Mouse (Mus musculus) mature B cell (primary cell): ENCODE results near the gene Unc5cl.

ENCODE experiments used
- in situ Hi-C: fragments of 300-500 bp; cut with MboI; formaldehyde crosslinking; loops from 2 replicates; pipeline ENCODE4 v1.14.3; 2019

Gene Unc5cl

GRCm38 (mm10) chr17:48454688-48455087, at the start of gene Unc5cl:
Gene Unc5cl, plus strand, starts transcription at chr17:48454901.
- in situ Hi-C loops: no loop called here

GRCm38 (mm10) chr17:48407154-48407553, 47.5 kb upstream of the Unc5cl start:
- in situ Hi-C loops: no loop called here

- in situ Hi-C loops: no loop called here
Observed at GRCm38 (mm10) chr17:48407910-48408525, 46.7 kb upstream of the Unc5cl start.

- in situ Hi-C loops: no loop called here
Observed at GRCm38 (mm10) chr17:48408526-48409291, 46.0 kb upstream of the Unc5cl start.

GRCm38 (mm10) chr17:48409380-48410298, 45.1 kb upstream of the Unc5cl start, which contains the start of the genes Nfya and Oard1:
Gene Nfya, minus strand, starts transcription at chr17:48409906.
Gene Oard1, plus strand, starts transcription at chr17:48410014.
- in situ Hi-C loops: no loop called here

- in situ Hi-C loops: no loop called here
Observed at GRCm38 (mm10) chr17:48410299-48410785, 44.4 kb upstream of the Unc5cl start.

GRCm38 (mm10) chr17:48411241-48411640, 43.5 kb upstream of the Unc5cl start:
- in situ Hi-C loops: no loop called here

GRCm38 (mm10) chr17:48416011-48416410, 38.7 kb upstream of the Unc5cl start:
- in situ Hi-C loops: loop anchor here (5.0 kb wide), 1 partner anchor 186 kb away; no protein-coding TSS in a partner anchor

GRCm38 (mm10) chr17:48416425-48417195, 38.1 kb upstream of the Unc5cl start:
- in situ Hi-C loops: loop anchor here (5.0 kb wide), 1 partner anchor 186 kb away; no protein-coding TSS in a partner anchor

GRCm38 (mm10) chr17:48417521-48417920, 37.2 kb upstream of the Unc5cl start:
- in situ Hi-C loops: loop anchor here (5.0 kb wide), 1 partner anchor 185 kb away; no protein-coding TSS in a partner anchor

GRCm38 (mm10) chr17:48418174-48418573, 36.5 kb upstream of the Unc5cl start:
- in situ Hi-C loops: loop anchor here (5.0 kb wide), 1 partner anchor 184 kb away; no protein-coding TSS in a partner anchor

GRCm38 (mm10) chr17:48418781-48419180, 35.9 kb upstream of the Unc5cl start:
- in situ Hi-C loops: loop anchor here (5.0 kb wide), 1 partner anchor 184 kb away; no protein-coding TSS in a partner anchor

GRCm38 (mm10) chr17:48419571-48419970, 35.1 kb upstream of the Unc5cl start:
- in situ Hi-C loops: loop anchor here (5.0 kb wide), 1 partner anchor 183 kb away; no protein-coding TSS in a partner anchor

GRCm38 (mm10) chr17:48424237-48424636, 30.5 kb upstream of the Unc5cl start:
- in situ Hi-C loops: no loop called here

- in situ Hi-C loops: no loop called here
Observed at GRCm38 (mm10) chr17:48425823-48426612, 28.7 kb upstream of the Unc5cl start.

- in situ Hi-C loops: no loop called here
Observed at GRCm38 (mm10) chr17:48426991-48427750, 27.5 kb upstream of the Unc5cl start.

GRCm38 (mm10) chr17:48427852-48428530, 26.7 kb upstream of the Unc5cl start:
- in situ Hi-C loops: no loop called here

- in situ Hi-C loops: no loop called here
Observed at GRCm38 (mm10) chr17:48430394-48430793, 24.3 kb upstream of the Unc5cl start.

- in situ Hi-C loops: no loop called here
Observed at GRCm38 (mm10) chr17:48431054-48431453, 23.6 kb upstream of the Unc5cl start.
